Comparison of ENCODE assay signal across 8 mouse cellular contexts in the genomic region with DNA sequence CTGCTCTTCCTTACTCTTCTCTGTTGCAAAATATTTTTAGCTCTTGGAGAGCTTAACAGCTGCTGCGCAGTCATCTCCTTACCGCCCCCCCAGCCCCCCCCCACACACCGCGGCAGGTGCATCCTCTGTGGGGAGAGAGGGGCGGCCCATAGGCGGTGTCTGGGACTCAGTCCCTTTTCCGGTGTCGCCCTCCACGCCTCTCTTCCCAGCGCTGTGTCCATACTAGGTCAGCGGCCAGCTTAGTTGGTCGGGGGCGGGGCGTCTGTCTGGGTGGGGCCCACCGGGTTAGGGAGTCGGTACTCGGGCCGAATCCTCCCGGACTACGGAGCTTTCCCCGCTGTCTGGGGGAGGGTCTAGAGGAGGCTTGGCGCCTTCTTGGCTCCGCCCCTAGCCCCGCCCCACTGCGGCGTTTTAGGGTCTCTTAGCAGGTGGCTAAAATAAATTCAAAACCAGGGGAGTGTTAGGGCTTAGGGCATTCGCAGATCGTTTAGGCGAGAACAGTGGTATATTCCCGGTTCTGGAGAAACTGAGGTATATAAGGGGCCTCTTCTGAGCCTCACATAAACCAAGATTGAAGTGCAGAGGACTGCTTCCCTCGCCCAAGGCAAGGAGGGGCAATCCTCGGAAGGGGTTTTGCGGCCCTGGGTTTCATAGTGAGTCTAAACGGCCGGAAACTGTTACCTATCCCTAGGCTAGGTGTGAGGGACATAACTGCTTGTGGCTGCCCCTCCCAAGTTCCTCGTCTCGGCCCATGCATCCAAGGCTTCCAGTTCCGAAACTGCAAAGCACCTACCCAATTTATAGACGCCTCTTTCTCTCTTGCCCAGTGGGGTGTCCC. TPM values are rescaled to one million over a fixed set of nuclear protein-coding genes. Genes with fewer than 3 reads are reported as not detected.
DNase-seq lines count a peak whose midpoint lies in the region; ATAC-seq lines count a peak whose summit lies in the region.

No protein-coding gene starts in this region.

- H3K27ac ChIP-seq in embryonic facial prominence, embryonic 14.5 days (replicated peaks; ENCODE audit: low read depth, low read length): 0 out of 2 replicates have a peak overlapping the region, but pooled peaks have one; percentile 11
- H3K27ac ChIP-seq in heart, embryonic 16.5 days (ENCODE audit: low read length): peak overlapping the region; percentile 77
- H3K27ac ChIP-seq in macrophage: no peak overlapping the region

- under 1% methylated on average over 37 of the region's 39 CpGs for WGBS in embryonic facial prominence, embryonic 14.5 days
- under 1% methylated on average over 39 of the region's 39 CpGs for WGBS in heart, embryonic 16.5 days
- 4% methylated on average over 39 of the region's 39 CpGs for WGBS in macrophage (ENCODE audit: missing documents)

- peaks cover 32% of the 10 kb centered on the region for H3K4me1 ChIP-seq in embryonic facial prominence, embryonic 14.5 days (ENCODE audit: control insufficient read depth, insufficient read depth, low read length)
- H3K4me1 ChIP-seq in heart, embryonic 16.5 days (ENCODE audit: control insufficient read depth, insufficient read depth, low read length): peaks cover 27% of the 10 kb centered on the region

- H3K9me3 ChIP-seq in embryonic facial prominence, embryonic 14.5 days (ENCODE audit: control insufficient read depth, low read length): no peaks in the 10 kb centered on the region
- H3K9me3 ChIP-seq in heart, embryonic 16.5 days (replicated peaks; ENCODE audit: control insufficient read depth, low read length): no peaks in the 10 kb centered on the region

- H3K79me2 ChIP-seq in macrophage (ENCODE audit: inconsistent target): no peaks in the 10 kb centered on the region

- H3K9ac ChIP-seq in embryonic facial prominence, embryonic 14.5 days (ENCODE audit: low read depth, low read length): peak overlapping the region; percentile 68
- peak overlapping the region; percentile 61 for H3K9ac ChIP-seq in heart, embryonic 16.5 days (ENCODE audit: low read length)

- peak; percentile 41 for ATAC-seq in activated CD4-positive, CD25-positive, alpha-beta regulatory T cell, adult 4 months
- ATAC-seq in embryonic facial prominence, embryonic 14.5 days (ENCODE audit: low read depth): peak; percentile 54
- peak; percentile 50 for ATAC-seq in heart, embryonic 16.5 days (replicated peaks; ENCODE audit: extremely low read depth, insufficient read depth, low FRiP score)

- H3K36me3 ChIP-seq in embryonic facial prominence, embryonic 14.5 days (ENCODE audit: control insufficient read depth, insufficient read depth, low read length): no peaks in the 10 kb centered on the region
- peaks cover 7% of the 10 kb centered on the region for H3K36me3 ChIP-seq in heart, embryonic 16.5 days (ENCODE audit: control insufficient read depth, insufficient read depth)
- no peaks in the 10 kb centered on the region for H3K36me3 ChIP-seq in macrophage (ENCODE audit: inconsistent target)

- peaks cover 38% of the 10 kb centered on the region for H3K27me3 ChIP-seq in embryonic facial prominence, embryonic 14.5 days (replicated peaks; ENCODE audit: control insufficient read depth, insufficient read depth, low read length)
- no peaks in the 10 kb centered on the region for H3K27me3 ChIP-seq in heart, embryonic 16.5 days (ENCODE audit: control insufficient read depth, insufficient read depth, low read length)

- H3K4me3 ChIP-seq in embryonic facial prominence, embryonic 14.5 days (ENCODE audit: low read depth, low read length): peak overlapping the region; percentile 66
- peak overlapping the region; percentile 59 for H3K4me3 ChIP-seq in heart, embryonic 16.5 days (ENCODE audit: low read length)
- H3K4me3 ChIP-seq in macrophage (ENCODE audit: inconsistent target): peak overlapping the region; percentile 5; the same call in 1 of the 2 replicates

- peak overlapping the region; percentile 99 for H3K4me2 ChIP-seq in embryonic facial prominence, embryonic 14.5 days (ENCODE audit: low read depth, low read length)
- peak overlapping the region; percentile 74 for H3K4me2 ChIP-seq in heart, embryonic 16.5 days (ENCODE audit: low read depth, low read length)

- peak; percentile 86 for DNase-seq in 416B (ENCODE audit: low read depth)
- DNase-seq in embryonic facial prominence, embryonic 14.5 days (ENCODE audit: low spot score): peak; percentile 58
- DNase-seq in kidney, postnatal 10 days: peak; percentile 88
- peak; percentile 69 to 84 for DNase-seq in spleen, postnatal 10 days (ENCODE audit: low spot score in 2 of 2)
- no peak for DNase-seq in layer of hippocampus, postnatal 25 days (ENCODE audit: extremely low spot score in 1 of 2, low spot score in 1 of 2)

RNA-seq across cellular contexts. Expression of gene Rasgrp2, which starts 0.5 kb away (rescaled TPM):
- polyA plus RNA-seq in activated CD4-positive, CD25-positive, alpha-beta regulatory T cell, adult 4 months (2017; shearing (Covaris generic)): 100 to 1,000 TPM; 128 to 133 TPM
- 36.2 and 48.2 TPM in 2 replicates for polyA plus RNA-seq in embryonic facial prominence, embryonic 14.5 days (2014; fragmentation: Nextera tagmentation; extraction: Ambion mirVana)
- 68.8 and 69.8 TPM in 2 replicates for polyA plus RNA-seq in heart, embryonic 16.5 days (2015; fragmentation: Nextera tagmentation; extraction: Ambion mirVana)
- total RNA-seq in macrophage (2018; cell fraction: chromatin; rRNA removed): 10 to 100 TPM in 10 of 26 experiments, 1 to 10 TPM in 14, under 1 TPM in 2; 0.13 to 34.8 (median 7.4) TPM
- 10 to 100 TPM in 1 of 26 experiments, 1 to 10 TPM in 25; 2.5 to 12.8 (median 5.7) TPM for total RNA-seq in macrophage (2018; cell fraction: cytosol; rRNA removed)
- 10 to 100 TPM in 4 of 26 experiments, 1 to 10 TPM in 21, under 1 TPM in 1; 0.96 to 16.4 (median 5.6) TPM for total RNA-seq in macrophage (2018; cell fraction: nucleus; rRNA removed)
- polyA plus RNA-seq in macrophage (2018): 5.2 to 12.2 TPM (median 11.4 TPM) in 3 replicates
- total RNA-seq in layer of hippocampus, postnatal 25 days (2021): 10 to 100 TPM; 29.3 to 29.8 TPM

RNA-seq across cellular contexts. Expression of gene Pygm, which starts 14.5 kb away (rescaled TPM):
- 1 to 10 TPM; 3.7 to 8.0 TPM for polyA plus RNA-seq in activated CD4-positive, CD25-positive, alpha-beta regulatory T cell, adult 4 months (2017; shearing (Covaris generic))
- polyA plus RNA-seq in embryonic facial prominence, embryonic 14.5 days (2014; fragmentation: Nextera tagmentation; extraction: Ambion mirVana): 49.5 and 84.3 TPM in 2 replicates
- 362 and 381 TPM in 2 replicates for polyA plus RNA-seq in heart, embryonic 16.5 days (2015; fragmentation: Nextera tagmentation; extraction: Ambion mirVana)
- 10 to 100 TPM in 23 of 26 experiments, 1 to 10 TPM in 3; 4.1 to 60.1 (median 22.4) TPM for total RNA-seq in macrophage (2018; cell fraction: chromatin; rRNA removed)
- total RNA-seq in macrophage (2018; cell fraction: cytosol; rRNA removed): 1 to 10 TPM in 3 of 26 experiments, under 1 TPM in 23; 0.06 to 1.9 (median 0.37) TPM
- 10 to 100 TPM in 15 of 26 experiments, 1 to 10 TPM in 11; 1.5 to 26.8 (median 11.0) TPM for total RNA-seq in macrophage (2018; cell fraction: nucleus; rRNA removed)
- polyA plus RNA-seq in macrophage (2018): 0.21 to 0.59 TPM (median 0.39 TPM) in 3 replicates
- total RNA-seq in layer of hippocampus, postnatal 25 days (2021): 10 to 100 TPM; 26.6 to 32.3 TPM

RNA-seq across cellular contexts. Expression of gene Nrxn2, which starts 19.9 kb away (rescaled TPM):
- polyA plus RNA-seq in activated CD4-positive, CD25-positive, alpha-beta regulatory T cell, adult 4 months (2017; shearing (Covaris generic)): under 1 TPM in 1 of 2 experiments, not detected in 1; 0.16 TPM
- polyA plus RNA-seq in embryonic facial prominence, embryonic 14.5 days (2014; fragmentation: Nextera tagmentation; extraction: Ambion mirVana): 2.3 and 3.4 TPM in 2 replicates
- polyA plus RNA-seq in heart, embryonic 16.5 days (2015; fragmentation: Nextera tagmentation; extraction: Ambion mirVana): 0.37 and 0.77 TPM in 2 replicates
- under 1 TPM in 5 of 26 experiments, not detected in 21; 0.18 to 0.75 (median 0.64) TPM for total RNA-seq in macrophage (2018; cell fraction: chromatin; rRNA removed)
- under 1 TPM in 24 of 26 experiments, not detected in 2; 0.03 to 0.55 (median 0.13) TPM for total RNA-seq in macrophage (2018; cell fraction: cytosol; rRNA removed)
- total RNA-seq in macrophage (2018; cell fraction: nucleus; rRNA removed): 1 to 10 TPM in 3 of 26 experiments, under 1 TPM in 6, not detected in 17; 0.12 to 1.7 (median 0.96) TPM
- polyA plus RNA-seq in macrophage (2018): not detected in 3 replicates
- total RNA-seq in layer of hippocampus, postnatal 25 days (2021): 100 to 1,000 TPM; 404 to 465 TPM

RNA-seq across cellular contexts. Expression of gene Sf1, which starts 35.2 kb away (rescaled TPM):
- 10 to 100 TPM; 47.6 to 48.6 TPM for polyA plus RNA-seq in activated CD4-positive, CD25-positive, alpha-beta regulatory T cell, adult 4 months (2017; shearing (Covaris generic))
- polyA plus RNA-seq in embryonic facial prominence, embryonic 14.5 days (2014; fragmentation: Nextera tagmentation; extraction: Ambion mirVana): 135 and 140 TPM in 2 replicates
- polyA plus RNA-seq in heart, embryonic 16.5 days (2015; fragmentation: Nextera tagmentation; extraction: Ambion mirVana): 80.2 and 86.7 TPM in 2 replicates
- 100 to 1,000 TPM; 332 to 732 (median 556) TPM for total RNA-seq in macrophage (2018; cell fraction: chromatin; rRNA removed)
- 100 to 1,000 TPM in 16 of 26 experiments, 10 to 100 TPM in 10; 75.0 to 160 (median 109) TPM for total RNA-seq in macrophage (2018; cell fraction: cytosol; rRNA removed)
- total RNA-seq in macrophage (2018; cell fraction: nucleus; rRNA removed): 100 to 1,000 TPM; 189 to 372 (median 269) TPM
- 95.2 to 156 TPM (median 120 TPM) in 3 replicates for polyA plus RNA-seq in macrophage (2018)
- total RNA-seq in layer of hippocampus, postnatal 25 days (2021): 100 to 1,000 TPM; 180 to 215 TPM

RNA-seq across cellular contexts. Expression of gene Map4k2, which starts 57.7 kb away (rescaled TPM):
- 100 to 1,000 TPM in 1 of 2 experiments, 10 to 100 TPM in 1; 82.0 to 116 TPM for polyA plus RNA-seq in activated CD4-positive, CD25-positive, alpha-beta regulatory T cell, adult 4 months (2017; shearing (Covaris generic))
- 9.8 and 9.9 TPM in 2 replicates for polyA plus RNA-seq in embryonic facial prominence, embryonic 14.5 days (2014; fragmentation: Nextera tagmentation; extraction: Ambion mirVana)
- polyA plus RNA-seq in heart, embryonic 16.5 days (2015; fragmentation: Nextera tagmentation; extraction: Ambion mirVana): 17.2 and 18.5 TPM in 2 replicates
- 100 to 1,000 TPM in 7 of 26 experiments, 10 to 100 TPM in 19; 36.0 to 138 (median 82.2) TPM for total RNA-seq in macrophage (2018; cell fraction: chromatin; rRNA removed)
- total RNA-seq in macrophage (2018; cell fraction: cytosol; rRNA removed): 10 to 100 TPM in 3 of 26 experiments, 1 to 10 TPM in 23; 5.7 to 12.4 (median 8.4) TPM
- 10 to 100 TPM; 16.9 to 81.8 (median 38.2) TPM for total RNA-seq in macrophage (2018; cell fraction: nucleus; rRNA removed)
- 6.8 to 15.8 TPM (median 8.5 TPM) in 3 replicates for polyA plus RNA-seq in macrophage (2018)
- 10 to 100 TPM; 66.3 to 78.4 TPM for total RNA-seq in layer of hippocampus, postnatal 25 days (2021)

Comparison
In these comparisons a context has a peak if more than half of its experiments do, and no peak if none do; other contexts are left out.
1. DNase-seq: peak in 416B (single experiment), embryonic facial prominence, embryonic 14.5 days (single experiment), kidney, postnatal 10 days (single experiment) and spleen, postnatal 10 days (2 of 2); none in layer of hippocampus, postnatal 25 days (0 of 2).
2. H3K4me3 ChIP-seq: peak in every context shown above with its lines; median percentile 66 in embryonic facial prominence, embryonic 14.5 days; 59 in heart, embryonic 16.5 days; 5 in macrophage.
3. Peak in every context shown above with its lines, with median percentiles within 50 percentile points of each other: ATAC-seq.